Mouse (Mus musculus) cerebellum, adult 11 months (tissue): Measurements from ENCODE around the gene 1700013G24Rik.
"Not testable (repeated sequence)": the region's sequence is repeated elsewhere in the genome, so short reads cannot be mapped to it uniquely, and the experiment has no call there.

Source experiments
- DNase-seq: peaks from one replicate; pipeline ENCODE4 v3.0.0; 2022

Gene 1700013G24Rik

DNA sequence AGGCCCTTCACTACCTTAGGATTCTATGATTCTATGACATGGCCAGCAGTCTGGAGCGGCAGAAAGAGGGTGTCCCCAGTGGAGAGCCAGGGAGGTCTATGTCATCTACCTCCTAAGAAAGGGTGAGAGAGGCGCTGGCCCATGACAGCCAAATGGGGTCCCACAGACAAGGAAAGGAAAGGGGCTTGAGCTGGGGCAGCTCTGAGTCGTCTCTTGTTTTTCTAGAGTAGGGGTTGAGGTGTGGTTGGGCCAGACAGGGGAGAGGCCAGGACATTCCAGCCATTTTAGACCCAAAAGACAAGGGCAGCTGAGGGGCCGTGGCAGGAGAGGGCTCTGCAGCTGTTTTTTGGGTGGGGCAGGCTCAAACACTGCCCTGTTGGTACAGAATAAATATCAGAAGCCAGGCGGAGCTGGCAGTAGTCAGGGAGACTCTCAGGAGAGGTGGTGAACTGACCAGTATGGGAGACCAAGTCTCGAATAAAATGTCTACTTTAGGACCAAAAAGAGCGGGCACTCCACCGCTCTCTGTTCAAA, at the start of gene 1700013G24Rik:
1700013G24Rik (plus strand) TSS at position 51 of the 534 bp plus-strand sequence.
- no peak for DNase-seq

GRCm38 (mm10) chr4:137405571-137405970, 47.5 kb upstream of the 1700013G24Rik start:
- DNase-seq: no peak

- DNase-seq: no peak
These were observed 43.4 kb upstream of the 1700013G24Rik start, which contains the start of gene Cela3a for GRCm38 (mm10) chr4:137409691-137410090. Gene Cela3a, minus strand, starts transcription at chr4:137409791.

DNA sequence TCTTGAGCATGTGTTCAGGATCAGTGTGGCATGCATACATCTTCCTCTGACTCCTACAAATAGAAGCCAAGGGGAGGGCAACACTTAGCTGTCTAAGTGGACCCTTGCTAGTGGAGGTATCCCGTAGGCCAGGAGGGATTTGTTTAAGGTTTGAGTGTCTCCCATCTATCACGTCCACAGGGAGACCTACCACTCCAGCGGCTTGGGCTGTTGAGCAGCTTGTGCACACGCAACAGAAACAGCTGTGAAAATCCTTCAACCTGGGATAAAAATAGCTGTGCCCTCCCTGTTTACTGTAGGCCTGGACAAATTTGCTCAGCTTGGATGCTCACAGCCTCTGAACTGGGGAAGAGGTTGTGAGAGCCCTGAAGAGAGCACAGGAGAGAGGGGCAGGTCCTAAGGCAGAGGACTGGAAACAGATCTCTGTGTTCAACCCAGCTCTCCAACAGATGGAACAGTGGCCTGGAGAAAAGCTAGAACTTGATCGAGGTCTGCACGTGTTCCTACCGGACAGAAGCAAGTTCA, 40.8 kb upstream of the 1700013G24Rik start:
- DNase-seq: not testable (repeated sequence)

GRCm38 (mm10) chr4:137414936-137415335, 38.1 kb upstream of the 1700013G24Rik start:
- DNase-seq: no peak

DNA sequence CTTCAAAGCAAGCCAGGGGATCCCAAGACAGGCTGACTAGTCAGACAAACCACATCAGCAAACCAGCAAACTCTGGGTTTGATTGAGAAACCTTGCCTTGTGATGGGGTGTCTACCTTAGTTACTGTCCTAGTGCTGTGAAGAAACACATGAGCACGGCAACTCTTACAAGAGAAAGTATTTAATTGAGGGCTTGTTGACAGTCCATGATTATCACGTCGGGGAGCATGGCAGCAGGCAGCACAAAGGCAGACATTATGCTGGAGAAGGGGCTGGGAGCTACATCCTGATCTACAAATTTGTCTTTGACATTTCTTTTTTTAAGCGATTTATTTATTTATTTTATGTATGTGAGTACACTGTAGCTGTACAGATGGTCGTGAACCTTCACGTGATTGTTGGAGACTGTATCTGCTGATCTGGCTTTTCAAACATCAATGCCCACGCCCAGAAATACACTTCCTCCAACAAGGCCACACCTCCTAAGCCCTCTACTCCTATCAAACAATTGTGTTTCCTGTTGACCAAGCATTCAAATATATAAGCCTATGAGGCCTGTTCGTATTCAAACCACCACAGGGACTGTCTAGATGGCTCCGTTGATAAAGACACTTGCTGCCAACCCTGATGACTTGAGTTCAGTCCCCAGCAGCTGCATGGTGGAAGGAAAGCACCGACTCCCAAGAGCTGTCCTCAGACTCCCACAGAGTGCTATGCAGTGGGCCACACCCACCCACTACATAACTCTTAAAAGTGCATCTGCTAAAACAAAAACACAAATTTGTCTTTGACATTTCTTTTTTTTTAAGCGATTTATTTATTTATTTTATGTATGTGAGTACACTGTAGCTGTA, 35.1 kb upstream of the 1700013G24Rik start:
- DNase-seq: no peak

GRCm38 (mm10) chr4:137430502-137430901, 22.6 kb upstream of the 1700013G24Rik start, which contains the start of gene Cela3b:
Gene Cela3b, minus strand, starts transcription at chr4:137430540.
- no peak for DNase-seq

DNA sequence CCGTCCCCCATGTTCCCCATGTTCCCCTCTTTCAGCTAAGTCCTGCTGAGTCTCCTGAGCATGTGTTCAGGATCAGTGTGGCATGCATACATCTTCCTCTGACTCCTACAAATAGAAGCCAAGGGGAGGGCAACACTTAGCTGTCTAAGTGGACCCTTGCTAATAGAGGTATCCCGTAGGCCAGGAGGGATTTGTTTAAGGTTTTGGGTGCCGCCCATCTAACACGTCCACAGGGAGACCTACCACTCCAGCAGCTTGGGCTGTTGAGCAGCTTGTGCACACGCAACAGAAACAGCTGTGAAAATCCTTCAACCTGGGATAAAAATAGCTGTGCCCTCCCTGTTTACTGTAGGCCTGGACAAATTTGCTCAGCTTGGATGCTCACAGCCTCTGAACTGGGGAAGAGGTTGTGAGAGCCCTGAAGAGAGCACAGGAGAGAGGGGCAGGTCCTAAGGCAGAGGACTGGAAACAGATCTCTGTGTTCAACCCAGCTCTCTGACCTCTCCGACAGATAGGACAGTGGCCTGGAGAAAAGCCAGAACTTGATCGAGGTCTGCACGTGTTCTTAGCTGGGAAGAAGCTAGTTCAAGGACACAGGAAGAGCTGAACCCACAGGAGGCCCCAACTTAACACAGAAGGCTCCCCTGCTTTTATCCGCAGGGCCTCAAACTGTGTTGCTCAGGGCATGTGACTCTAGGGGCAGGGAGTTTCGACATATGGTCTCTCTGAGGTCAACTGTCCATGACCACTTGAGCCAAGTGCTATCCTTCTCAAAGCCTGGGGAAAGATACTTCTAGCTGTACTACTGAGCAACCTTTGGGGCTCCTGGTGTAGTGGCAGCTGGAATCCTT, 20.2 kb upstream of the 1700013G24Rik start:
- not testable (repeated sequence) for DNase-seq

DNA sequence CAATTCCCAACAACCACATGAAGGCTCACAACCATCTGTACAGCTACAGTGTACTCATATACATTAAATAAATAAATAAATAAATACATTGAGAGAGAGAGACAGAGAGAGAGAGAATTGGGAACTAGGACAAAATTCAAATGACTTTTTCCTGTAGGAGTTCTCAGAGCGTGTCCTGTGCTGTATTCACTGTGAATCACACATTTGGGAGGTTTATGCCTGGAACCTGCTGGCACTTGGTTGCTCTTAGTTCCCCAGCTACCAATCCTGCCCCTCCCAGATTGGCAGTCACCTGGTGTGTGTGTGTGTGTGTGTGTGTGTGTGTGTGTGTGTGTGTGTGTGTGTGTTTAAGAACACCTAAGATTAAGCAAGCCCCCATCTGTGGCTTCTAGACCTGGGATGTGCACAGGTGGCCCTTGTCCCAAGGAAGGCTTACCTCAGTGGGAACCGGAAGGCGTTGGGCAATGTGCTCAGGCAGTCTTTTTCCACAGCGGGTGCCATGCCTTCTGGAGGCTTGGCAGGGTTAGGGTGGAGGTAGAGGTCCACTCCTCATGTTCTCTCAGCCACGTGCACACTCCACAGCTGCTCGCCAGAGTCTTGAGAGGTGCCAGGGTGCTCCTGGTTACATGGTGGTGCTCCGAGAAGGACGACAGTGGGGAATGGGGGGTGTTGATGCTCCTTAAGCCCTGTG, 16.0 kb upstream of the 1700013G24Rik start:
- no peak for DNase-seq

GRCm38 (mm10) chr4:137438842-137439241, 14.2 kb upstream of the 1700013G24Rik start:
- DNase-seq: no peak

DNA sequence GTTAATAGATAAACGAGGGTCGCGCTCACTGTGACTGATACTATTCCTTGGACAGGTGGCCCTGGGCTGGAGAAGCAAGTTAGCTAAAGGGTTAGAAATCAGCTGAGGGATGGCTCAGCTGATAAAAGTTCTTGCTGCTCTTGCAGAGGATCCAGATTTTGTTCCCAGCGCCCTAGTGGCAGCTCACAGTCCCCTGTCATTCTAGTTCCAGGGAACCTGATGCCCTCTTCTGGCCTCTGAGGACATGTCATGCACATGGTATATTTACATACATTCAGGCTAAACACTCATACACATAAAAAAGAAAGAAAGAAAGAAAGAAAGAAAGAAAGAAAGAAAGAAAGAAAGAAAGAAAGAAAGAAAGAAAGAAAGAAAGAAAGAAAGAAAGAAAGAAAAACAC, 11.8 kb upstream of the 1700013G24Rik start:
- no peak for DNase-seq

DNA sequence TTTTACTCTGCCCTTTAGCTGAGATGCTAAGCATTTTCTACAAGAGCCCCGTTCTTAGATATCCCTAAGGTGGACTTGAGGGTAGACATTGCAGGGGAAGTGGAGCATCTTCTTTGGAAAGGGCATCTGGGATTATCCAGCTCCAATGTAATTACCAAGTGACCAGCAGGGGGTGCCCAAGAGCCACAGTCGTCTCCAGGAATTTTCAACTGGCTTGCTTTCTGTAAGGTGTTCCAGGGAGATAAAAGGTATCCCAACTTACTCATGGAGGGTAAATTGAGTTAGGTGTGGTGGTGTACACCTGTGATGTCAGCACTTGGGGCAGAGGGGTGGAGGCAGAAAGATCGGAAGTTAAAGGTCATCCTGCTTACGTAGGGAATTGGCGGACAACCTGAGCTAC, 9.5 kb upstream of the 1700013G24Rik start:
- peak; percentile 76 for DNase-seq

DNA sequence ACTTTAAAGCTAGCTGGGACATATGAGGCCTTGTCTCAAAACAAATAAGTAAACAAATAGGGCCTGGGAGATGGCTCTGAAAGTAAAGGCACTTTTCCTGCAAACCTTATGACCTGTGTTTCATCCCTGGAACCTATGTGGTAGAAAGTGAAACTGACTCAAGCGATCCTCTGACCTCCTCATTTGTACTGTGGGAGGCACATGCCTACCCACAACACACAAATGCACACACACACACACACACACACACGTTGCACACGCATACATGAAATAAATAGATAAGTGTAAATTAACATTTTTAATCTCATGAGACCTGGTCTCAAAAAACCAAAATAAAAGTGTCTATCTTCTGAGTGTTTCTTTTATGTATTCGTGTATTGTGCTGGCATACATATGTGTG, 7.2 kb upstream of the 1700013G24Rik start:
- no peak for DNase-seq

- DNase-seq: no peak
These were observed 5.5 kb upstream of the 1700013G24Rik start for GRCm38 (mm10) chr4:137447363-137448196.

GRCm38 (mm10) chr4:137448197-137448596, 4.9 kb upstream of the 1700013G24Rik start:
- DNase-seq: no peak

GRCm38 (mm10) chr4:137448641-137449040, 4.4 kb upstream of the 1700013G24Rik start:
- no peak for DNase-seq

GRCm38 (mm10) chr4:137449132-137449531, 4.0 kb upstream of the 1700013G24Rik start:
- DNase-seq: no peak

DNA sequence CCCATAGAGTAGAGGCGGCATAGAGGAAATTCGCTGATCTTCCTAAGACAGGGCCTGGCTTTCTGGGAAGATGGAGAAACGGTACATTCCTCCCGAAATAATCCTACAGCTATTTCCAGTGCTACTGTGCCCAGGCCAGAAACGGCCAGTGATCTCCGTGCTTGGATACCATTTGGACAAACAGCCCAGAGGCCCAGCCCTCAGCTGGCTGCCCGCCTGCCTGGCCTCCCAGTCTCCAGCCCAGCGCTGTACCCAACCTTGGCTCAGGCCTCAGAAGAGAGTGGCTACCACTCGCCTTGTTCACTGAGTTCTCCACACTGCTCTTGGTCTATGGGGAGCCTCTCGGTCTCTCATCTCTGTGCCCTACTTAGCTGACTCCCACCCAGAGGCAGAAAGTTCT, 3.4 kb upstream of the 1700013G24Rik start:
- no peak for DNase-seq

- DNase-seq: no peak
These were observed 894 bp upstream of the 1700013G24Rik start for GRCm38 (mm10) chr4:137452190-137452589.

- no peak for DNase-seq
These were observed 1.5 kb downstream of the 1700013G24Rik start for GRCm38 (mm10) chr4:137454582-137454981.

GRCm38 (mm10) chr4:137456581-137456980, 3.5 kb downstream of the 1700013G24Rik start:
- no peak for DNase-seq
